Mouse (Mus musculus) thymus, postnatal 25 days (tissue): ENCODE results near the gene Tex44.
A peak's percentile ranks its signal among the peaks of the same experiment; 100 is the strongest.

Experiments
- DNase-seq: peaks from one replicate; pipeline ENCODE4 v3.0.0; 2022

The Tex44 gene

DNA sequence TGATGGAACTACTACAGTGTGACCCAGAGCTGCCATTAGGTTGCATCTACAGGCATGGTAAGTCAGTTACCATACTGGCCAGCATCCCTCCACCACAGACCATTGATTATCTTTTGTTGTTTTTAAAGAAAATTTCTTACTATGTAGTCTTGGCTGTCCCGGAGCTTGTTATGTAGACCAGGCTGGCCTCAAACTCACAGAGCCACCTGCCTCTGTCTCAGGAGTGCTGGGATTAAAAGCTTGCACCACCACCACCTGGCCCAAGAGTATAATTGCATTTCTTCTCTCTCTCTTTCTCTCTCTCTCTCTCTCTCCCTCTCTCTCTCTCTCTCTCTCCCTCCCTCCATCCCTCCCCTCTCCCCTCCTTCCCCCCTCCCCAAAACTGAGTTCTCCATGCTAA is 1.8 kb upstream of the Tex44 start:
- peak; percentile 63 for DNase-seq

DNA sequence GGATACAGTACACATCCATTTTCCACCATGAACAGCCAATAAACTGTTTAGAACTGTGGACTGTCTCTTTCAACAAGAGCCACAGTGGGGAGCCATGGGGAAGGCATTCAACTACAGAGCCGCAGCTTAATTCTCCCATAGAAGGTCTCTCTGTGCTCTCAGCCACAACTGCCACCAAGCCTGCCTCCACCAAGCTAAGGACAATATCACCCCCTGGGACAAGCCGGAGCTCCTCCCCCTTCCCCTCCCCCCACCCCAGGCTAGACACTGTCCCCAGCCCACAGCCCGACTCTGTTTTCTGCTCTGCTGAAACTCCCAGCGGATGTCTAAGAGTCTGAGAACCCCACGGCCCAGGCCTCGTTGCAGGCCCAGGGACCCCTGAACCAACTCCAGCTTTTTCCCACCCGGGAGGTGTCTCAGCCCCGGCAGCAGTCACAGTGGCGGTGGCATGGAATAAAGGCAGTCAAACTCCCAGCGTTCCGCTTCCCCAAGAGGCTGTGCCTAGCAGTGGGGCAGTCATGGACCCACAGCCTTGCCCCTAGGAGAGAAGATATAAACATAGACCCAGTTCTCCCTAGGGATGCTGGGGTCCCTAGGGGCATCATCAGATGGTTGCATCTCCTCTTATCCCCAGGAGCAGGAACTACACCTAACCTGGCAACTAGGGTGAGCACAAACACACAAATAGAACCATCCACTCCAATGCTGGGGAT is 1.1 kb upstream of the Tex44 start:
- DNase-seq = peak; percentile 25

DNA sequence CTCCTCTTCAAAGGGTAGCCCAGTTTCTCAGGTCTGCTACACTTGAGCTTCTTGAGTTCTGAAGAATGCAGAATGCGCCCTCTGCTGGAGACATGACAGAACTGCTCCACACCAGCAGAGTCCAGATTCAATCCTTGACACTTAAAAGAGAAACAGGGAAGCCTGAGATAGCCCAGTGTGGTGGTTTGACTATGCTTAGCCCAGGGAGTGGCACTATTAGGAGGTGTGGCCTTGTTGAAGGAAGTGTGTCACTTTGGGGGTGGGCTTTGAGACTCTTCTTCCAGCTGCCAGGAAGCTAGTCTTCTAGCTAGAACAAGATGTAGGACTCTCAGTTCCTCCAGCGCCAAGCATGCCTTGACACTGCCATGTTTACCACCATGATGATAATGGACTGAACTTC is 3.9 kb downstream of the Tex44 start:
- DNase-seq = peak; percentile 81

DNA sequence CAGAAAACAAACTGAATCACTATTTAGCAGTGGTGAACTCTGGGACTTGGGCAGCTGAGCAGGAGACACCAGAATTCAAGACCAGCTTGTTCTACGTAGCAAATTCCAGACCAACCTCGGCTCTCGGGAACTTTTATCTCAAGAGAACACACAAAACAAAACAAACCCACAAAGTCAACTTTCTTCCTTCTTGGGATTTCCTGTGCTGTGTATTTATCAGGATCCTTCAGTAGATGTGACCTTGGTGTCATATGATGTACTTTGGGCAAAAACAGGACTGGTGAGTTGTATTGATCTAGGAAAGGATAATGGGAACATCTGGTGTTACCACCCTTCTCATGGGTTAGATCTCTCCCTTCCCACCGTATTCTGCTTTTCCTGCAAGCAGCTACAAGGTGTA is 6.6 kb downstream of the Tex44 start:
- DNase-seq = no peak

DNA sequence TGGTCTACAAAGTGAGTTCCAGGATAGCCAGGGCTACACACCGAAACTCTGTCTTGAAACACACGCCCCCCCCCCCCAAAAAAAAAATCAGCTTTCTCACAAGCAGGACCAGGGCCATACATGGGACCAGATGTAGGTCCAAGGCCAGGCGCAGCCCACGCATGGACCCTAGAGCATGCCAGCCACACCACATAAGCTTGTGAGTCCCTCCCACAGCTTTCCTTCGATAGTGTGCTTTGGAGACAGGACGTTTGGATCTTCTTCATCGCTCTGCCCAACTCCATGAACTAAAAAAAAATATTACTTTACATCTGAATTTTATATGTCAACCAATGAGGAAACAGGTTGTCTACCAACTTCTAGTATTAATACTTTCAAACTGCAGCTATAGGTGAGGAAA is 7.2 kb downstream of the Tex44 start:
- DNase-seq = no peak

DNA sequence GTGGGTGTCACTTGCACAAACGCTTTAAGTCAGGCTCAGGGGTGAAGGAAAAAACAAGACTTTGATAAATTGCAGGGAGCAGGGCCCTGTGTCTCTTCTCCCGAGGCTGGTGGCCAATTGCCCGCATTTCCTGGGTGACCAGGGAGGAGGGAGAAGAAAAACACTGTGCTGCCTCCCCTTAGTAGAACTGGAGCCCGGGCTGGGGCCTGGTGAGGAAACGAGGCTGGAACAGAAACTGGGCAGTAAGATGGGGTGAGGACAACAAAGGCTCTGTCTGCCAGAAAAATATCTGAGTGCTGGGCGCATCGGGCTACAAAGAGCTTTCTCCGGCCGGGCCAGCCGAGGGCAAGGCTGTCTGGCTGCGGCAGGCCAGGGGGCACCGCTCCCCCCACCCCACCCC is 7.9 kb downstream of the Tex44 start:
- DNase-seq = no peak

DNA sequence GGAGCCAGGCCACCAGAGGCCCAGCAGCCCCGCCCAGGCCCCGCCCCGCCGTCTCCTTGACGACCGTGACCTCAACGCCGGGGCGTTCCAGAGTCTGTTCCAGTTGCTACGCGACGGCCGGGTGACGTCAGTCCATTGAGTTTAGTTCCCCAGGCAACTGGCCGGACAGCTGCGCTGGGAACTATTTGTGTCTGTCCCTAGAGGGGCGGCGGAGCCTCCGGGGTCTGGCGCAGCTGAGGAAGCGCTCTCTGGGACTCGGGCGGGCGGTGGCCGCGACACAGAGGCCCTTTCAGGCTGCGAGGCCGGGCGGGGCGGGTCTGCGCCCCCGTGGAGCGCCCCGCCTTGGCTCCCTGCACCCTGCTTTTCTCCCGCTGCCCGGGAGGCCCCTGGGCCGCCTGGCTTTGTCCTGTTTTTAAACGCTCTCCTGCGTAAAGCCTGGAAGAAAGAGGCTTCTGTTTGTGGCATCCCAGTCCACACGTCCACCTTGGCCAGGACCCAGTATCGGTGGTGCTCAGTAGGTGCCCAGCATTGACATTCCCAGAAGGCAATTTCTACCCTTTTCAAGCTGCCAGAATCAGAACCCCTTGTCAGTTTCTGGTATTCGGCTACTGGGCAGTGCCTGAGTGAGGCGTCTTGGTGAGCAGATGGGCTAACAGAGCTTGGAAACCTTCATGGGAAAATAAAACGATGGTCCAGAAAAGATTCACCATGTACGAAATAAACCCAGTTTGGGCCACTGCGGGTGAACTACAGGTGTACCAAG is 8.5 kb downstream of the Tex44 start:
- peak; percentile 95 for DNase-seq

DNA sequence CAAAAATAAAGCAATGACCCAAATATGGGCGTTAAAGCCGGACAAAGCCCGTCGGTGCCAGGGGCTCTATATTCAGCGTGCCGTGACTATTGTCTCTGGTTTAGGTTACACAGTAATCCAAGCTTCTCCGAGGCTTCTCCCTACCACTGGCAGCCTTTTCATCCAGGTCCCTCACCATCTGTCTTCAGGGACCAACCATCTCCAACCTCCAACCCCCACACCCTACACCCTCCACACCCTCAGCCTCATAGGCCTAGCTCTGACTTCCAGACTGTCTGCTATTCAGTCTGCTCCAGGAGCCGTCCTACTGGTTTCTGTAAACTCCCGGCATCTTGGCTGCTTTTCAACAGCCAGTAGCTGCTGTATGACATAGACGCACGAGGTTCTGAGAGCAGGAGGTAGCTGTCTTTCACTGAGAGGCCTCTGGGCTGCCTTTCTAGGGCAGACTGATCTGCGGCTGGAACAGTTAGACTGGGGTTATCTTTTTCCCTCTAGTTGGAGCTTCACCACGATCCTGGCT is 9.2 kb downstream of the Tex44 start:
- DNase-seq = no peak

DNA sequence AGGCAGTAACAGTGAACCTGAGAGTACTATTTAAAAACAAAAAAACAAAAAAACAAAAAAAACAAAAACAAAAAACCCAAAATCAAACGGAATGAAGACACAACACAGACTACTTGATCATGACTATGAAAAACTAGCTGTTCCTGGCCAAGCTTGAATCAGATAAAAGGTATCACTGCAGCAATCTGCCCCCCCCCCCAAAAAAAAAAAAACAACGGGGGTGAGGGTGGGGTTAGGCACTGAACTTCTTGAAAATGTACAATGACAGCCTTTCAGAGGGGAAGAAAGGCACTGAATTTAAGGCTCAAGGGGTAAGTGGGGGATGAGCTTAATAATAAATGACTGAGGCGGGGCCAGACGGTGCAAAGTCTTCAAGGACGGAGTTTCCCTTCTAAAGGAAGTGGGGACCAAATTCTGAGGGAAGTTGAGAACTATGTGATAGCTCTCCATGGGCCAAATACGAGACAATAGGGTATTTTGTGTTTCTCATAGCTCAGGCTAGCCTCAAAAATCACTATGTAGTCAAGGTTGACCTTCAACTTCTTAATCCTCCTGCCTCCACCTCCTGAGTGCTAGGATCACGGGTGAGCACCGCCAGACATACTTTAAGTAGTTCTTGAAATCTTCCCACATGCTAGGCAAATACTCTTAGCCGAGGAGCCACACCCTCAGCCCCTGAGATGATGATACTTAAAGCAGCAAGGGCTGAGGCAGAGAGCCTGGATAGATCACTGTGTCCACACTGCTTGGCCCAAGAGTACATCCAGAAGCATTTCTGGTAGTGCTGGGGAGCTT is 11.3 kb downstream of the Tex44 start:
- no peak for DNase-seq

DNA sequence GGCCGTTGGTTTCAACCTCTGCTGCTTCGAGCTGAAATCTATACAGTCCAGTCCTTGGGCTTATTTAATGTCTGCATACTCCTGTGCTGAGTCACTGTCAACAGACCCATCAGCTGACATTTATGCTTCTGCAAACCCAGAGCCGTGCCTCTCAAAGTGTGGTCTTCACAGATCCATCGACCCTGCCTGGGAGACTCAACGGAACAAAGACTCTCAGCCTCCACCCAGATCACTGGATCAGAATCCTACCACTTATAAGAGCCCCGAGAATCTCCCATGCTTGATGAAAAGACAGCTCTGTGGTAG is 11.8 kb downstream of the Tex44 start:
- no peak for DNase-seq

DNA sequence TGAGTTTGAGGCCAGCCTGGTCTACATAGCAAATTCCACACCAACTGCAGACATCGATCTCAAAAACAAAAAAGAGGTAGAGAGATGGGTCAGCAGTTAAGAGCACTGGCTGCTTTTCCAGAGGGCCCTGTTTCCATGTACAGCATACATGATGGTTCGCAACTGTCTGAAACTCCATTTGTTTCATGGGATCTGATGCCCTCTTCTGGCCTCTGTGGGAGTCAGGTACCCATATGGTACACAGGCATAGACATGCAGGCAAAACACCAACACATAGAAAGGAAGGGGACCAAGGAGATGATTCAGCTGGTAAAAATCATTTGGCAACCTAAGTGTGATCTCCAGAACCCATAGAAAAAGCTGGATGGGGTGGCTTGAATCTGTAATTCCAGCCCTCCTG is 12.4 kb downstream of the Tex44 start:
- DNase-seq = no peak

DNA sequence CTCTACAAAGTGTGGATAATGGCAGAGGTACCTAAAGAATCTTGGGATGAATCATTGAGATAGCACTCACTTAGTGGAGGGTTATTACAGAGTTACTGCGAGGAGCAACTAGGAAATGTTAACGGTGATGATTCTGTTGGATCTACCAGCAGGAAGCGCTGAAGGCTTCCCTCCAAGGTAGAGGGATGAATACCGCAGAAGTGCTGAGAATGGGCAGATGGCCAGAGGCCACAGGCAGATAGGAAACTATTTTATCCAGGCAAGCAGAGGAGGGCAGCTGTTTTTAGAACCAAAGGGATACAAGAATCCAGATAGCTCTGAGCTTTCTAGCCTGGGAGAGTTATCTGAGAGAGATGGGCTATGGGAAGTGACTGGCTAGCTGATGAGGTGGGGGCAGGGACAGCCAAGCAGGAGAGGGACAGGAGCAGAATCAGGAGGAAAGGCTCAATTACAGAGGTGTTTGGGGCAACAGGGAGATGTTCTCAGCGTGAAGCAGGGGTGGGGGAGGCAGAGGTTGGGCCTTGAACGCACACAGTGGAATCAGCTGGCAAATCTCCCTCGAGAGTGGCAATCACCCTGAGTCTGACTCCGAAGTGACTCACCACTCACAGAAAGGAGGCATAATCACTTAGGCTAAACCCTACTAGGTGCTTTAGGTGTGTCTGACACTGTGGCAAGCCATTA is 13.5 kb downstream of the Tex44 start:
- DNase-seq = no peak

DNA sequence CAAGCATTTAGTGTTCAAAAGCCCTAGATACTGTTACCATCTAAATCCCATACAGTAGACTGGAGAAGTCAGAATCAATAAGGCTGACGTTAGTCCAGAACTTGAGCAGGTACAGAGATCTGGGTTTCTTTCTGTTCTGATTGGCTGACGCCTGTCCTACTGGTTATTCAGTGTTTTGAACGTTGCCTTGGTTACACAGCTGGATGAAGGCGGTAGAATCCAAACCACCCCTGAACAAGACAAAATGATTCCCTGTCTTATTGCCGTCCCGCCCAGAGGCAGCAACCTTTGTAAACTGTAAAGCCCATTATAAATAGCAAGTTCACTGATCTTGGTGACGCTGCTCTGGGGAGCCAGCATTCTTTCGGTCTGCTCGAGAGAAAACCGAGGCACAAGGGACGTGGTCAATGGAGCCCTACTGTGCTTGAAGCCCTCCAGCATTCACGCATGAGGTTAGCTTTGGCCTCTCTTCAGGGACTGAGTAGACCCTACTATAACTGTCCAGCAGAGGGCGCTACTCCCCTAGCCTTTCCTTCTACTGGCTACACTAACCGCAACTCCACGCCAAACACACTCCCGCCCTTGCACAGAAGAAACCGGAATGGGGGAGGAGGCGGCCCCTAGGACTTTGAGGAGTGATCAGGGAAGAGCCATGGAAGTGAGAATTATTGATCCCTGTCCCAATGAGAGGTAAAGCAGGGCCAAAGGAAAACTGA is 14.2 kb downstream of the Tex44 start:
- peak; percentile 91 for DNase-seq

DNA sequence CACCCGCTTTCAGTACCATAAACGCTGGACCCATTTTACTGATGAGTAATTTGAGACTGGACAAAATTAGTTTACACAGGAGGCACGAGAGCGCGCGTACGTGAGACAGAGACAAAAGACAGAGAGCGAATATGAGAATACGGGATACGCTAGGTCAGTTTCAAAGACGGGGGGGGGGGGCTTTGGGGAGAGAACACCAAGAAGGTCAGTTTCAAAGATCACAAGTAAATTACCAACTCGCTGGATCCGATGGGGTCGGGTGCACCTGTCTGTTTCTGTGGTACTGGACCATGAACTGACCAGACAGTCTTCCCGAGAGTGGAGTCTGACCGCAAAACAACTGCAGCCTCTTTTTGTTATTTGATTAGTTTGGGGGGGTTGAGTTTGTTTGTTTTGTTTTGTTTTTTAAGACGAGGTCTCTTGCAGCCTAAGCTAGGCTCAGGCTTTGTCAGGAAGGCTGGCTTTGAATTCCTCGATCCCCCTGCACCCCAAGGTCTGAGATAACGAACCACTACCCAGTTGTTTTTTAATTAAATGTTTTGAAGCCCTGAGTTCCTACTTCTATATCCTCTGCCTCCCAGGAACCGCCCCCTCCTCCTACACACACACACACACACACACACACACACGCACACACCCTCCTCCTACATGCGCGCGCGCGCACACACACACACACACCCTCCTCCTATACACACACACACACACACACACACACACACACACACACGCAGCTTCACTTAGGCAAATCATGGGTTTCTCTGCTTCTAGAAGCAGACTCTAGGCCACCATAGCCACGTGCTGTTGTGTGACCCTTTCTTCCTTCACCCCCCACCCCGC is 15.0 kb downstream of the Tex44 start:
- peak; percentile 76 for DNase-seq

DNA sequence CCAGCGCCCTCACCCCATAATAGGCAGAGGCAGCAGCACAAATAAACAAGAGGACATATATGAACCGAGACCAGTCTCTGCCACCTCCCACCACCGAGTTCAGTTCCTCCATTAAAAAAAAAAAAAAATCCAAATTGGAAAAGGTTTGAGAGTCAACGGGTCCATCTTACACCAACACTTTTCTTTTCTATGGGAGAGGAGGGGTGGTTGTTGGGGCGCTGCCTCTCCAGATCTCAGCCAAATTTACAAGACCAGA is 15.5 kb downstream of the Tex44 start:
- DNase-seq = no peak

DNA sequence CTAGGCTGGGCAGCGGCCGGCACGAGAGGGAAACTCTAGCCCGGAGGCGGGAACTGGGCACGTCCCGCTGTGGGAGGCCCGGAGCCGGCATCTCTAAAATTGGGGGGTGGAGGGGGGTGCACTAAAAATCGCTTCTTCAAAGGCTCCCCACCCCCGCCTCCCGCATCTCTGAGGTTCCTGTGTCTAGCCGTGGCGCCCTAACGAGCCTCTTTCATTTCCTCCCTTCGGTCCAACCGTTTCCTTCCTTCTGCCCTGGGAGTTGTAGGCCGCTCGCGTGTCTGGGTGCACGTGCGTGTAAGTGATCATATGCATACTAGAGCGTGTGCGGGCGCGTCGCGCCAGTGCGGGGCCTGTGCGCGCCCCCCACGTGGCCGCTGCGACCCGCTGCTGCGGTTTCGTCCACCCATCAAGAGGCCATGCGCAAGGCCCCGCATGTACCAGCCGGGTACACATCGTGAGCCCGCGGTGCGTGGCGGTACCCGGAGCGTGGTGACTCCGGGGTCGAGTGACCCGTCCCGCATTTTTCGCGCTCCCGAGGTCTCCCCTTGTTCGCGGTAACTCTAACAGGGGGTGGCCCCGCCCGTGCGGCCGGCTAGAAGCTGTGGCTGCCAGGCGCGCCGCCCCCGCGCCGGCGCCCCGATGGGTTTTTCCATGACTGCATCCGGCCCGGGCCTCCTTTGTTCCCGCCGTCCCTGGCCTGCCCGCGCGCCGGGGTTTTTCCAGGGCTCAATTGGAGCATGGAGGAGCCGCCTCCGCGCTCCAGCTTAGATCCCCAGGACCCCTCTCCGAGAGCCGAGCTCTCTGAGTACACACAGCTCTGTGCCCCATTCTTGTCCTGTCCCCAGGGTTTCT is 16.1 kb downstream of the Tex44 start:
- peak; percentile 89 for DNase-seq

DNA sequence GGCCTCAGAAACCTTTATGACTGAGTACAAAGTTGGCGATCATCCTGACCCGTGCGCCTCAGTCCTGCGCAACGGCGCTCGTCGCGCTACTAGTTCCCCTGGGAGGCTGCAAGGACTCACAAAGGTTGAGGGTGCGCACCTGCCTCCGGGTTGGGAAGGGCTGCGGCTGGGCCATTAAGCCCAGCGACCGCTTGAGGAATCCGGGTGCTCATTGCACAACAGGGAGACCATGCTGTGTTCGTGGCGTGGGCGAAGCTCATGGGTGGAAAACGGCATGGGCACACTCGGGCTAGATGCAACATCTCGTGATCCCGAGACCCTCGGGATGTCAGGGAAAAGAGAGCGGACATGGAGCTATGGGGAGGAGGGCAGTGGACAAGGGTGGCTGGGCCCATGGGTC is 16.7 kb downstream of the Tex44 start:
- no peak for DNase-seq

DNA sequence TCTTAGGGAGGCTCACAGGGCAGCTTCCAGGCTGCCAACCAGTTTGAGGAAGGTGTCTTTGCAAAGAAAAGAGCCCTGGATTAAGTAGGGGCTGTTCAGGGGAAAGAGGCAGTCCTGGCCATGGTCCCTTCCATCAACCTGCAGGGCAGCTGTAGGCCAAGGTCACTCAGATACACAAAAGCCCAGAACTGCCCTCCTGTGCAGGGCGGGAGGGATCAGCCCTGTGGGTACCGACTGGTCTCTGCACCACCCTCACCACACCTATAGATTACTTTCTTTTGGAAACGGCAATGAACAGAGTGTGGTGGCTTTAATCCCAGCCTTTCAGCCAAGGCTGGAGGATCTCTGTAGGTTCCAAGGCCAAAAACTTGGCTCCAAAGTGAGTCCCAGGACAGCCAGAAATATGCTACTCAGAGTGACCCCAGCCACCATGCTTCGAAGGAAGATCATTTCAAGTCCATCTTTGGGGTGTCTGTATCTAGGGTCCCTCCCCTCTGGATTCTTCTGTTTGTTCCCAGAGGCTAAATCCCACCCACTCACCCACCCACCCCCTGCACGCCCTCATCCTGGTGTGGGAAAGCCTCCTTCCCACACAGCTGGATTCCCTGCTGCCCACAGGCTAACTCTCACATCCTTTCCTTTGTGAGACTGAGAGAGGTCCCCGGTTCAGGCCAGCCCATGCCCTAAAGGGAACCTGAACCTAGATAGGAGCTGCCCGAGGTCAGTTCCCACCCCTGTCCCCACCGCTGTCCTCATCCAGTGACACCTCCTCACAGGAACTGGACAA is 17.4 kb downstream of the Tex44 start:
- DNase-seq = no peak

DNA sequence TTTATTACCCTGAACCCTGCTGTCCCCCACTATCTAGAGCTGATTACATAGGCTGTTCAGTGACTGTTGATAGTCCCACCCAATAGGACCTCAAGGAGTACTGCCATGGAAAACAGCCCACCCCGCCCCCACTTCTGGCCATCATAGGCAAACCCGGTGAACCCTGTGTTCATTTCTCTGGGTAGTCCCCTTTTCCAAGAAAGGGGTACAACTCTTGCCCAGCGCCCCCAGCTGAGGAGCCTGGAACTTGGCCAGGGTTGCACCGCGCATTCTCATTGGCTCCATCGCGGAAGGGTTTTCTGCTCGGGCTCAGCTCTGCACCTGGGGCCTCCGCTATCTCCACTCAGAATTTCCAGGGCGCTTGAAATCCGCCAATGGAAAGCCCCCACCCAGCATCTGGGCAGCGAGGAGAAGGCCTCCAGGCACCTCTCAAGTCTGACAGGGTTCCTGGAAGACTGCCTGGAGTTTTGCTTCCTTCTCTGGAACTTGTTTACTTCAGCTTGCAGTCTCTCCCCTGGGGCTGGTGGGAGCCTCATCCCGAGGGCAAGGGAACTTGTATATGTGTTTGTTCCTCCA is 21.6 kb downstream of the Tex44 start:
- no peak for DNase-seq

DNA sequence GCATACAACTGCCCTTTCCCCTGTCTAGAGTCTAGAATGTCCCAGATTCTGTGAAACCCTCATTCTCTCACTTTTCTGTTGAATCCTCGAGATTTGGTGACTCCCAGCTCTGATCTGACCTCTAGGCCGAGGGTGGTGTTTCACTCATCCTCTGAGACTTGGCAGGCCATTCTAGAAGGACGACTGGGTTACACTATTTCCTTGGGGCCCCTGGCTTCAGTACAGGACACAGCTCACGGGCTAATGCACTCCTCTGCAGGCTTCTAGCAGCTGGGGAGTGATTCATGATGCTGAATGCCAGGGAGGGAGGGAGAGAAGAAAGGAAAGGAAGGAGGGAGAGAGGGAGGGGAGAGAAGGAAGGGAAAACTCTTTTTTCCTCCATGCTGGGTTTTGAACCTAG is 22.1 kb downstream of the Tex44 start:
- no peak for DNase-seq
